Mouse (Mus musculus): ENCODE data around the gene Aloxe3. TPM values are rescaled to one million over a fixed set of nuclear protein-coding genes. Genes with fewer than 3 reads are reported as not detected.

Gene Aloxe3
- polyA plus RNA-seq, 1 experiment from 2014 or later = 3.5 TPM

GRCm38 (mm10) chr11:69105227-69105626, 20.5 kb upstream of the Aloxe3 start:
- Histone ChIP-seq H3K9me3 (ENCODE audit: control insufficient read depth, low read length) (no peaks in the 10 kb centered on the region), H3K27me3 (replicated peaks; ENCODE audit: control insufficient read depth, insufficient read depth, low read length) (no peaks in the 10 kb centered on the region), H3K4me3 (replicated peaks; ENCODE audit: low read length) (no peak overlapping the region), H3K27ac (ENCODE audit: low read length) (no peak overlapping the region), H3K4me2 (ENCODE audit: low read length) (no peak overlapping the region), H3K9ac (replicated peaks; ENCODE audit: low read depth, low read length) (no peak overlapping the region), H3K36me3 (ENCODE audit: control insufficient read depth, insufficient read depth) (peaks cover 35% of the 10 kb centered on the region), H3K4me1 (replicated peaks; ENCODE audit: control insufficient read depth, insufficient read depth, low read length) (peaks cover 10% of the 10 kb centered on the region)
- WGBS = 95% methylated on average over 6 of the region's 6 CpGs
- ATAC-seq = no peak

- H3K9me3 ChIP-seq (ENCODE audit: control insufficient read depth, low read length) = no peaks in the 10 kb centered on the region
- 82% methylated on average over 2 of the region's 2 CpGs for WGBS
- no peak overlapping the region for H3K27ac ChIP-seq (ENCODE audit: low read length)
- H3K4me2 ChIP-seq (ENCODE audit: low read length) = no peak overlapping the region
- H3K27me3 ChIP-seq (replicated peaks; ENCODE audit: control insufficient read depth, insufficient read depth, low read length) = no peaks in the 10 kb centered on the region
- peaks cover 7% of the 10 kb centered on the region; the same call in 1 of the 2 replicates for H3K4me1 ChIP-seq (replicated peaks; ENCODE audit: control insufficient read depth, insufficient read depth, low read length)
- no peak overlapping the region for H3K9ac ChIP-seq (replicated peaks; ENCODE audit: low read depth, low read length)
- ATAC-seq = no peak
- H3K4me3 ChIP-seq (replicated peaks; ENCODE audit: low read length) = no peak overlapping the region
- peaks cover 35% of the 10 kb centered on the region for H3K36me3 ChIP-seq (ENCODE audit: control insufficient read depth, insufficient read depth)
Observed at GRCm38 (mm10) chr11:69105796-69106195, 19.9 kb upstream of the Aloxe3 start.

DNA sequence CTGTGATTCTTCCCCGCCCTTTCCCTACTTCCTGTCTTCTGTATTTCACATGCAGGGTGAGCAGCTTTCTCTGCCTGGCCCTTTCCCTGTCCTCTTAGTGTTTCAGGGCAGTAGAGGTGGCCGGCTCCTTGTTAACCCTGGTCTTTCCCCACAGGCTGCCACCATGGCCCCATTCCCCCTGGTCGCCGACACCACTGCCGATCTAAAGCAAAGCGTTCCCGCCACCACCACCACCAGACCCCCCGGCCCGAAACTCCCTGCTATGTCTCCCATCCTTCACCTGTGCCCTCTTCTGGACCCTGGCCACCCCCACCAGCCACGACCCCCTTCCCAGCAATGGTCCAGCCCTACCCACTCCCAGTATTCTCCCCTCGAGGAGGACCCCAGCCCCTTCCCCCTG, 19.4 kb upstream of the Aloxe3 start:
- Histone ChIP-seq H3K4me2 (ENCODE audit: low read length) (no peak overlapping the region), H3K9ac (replicated peaks; ENCODE audit: low read depth, low read length) (no peak overlapping the region), H3K36me3 (ENCODE audit: control insufficient read depth, insufficient read depth) (peaks cover 32% of the 10 kb centered on the region), H3K4me3 (replicated peaks; ENCODE audit: low read length) (no peak overlapping the region), H3K27ac (ENCODE audit: low read length) (no peak overlapping the region), H3K9me3 (ENCODE audit: control insufficient read depth, low read length) (no peaks in the 10 kb centered on the region), H3K27me3 (replicated peaks; ENCODE audit: control insufficient read depth, insufficient read depth, low read length) (no peaks in the 10 kb centered on the region), H3K4me1 (replicated peaks; ENCODE audit: control insufficient read depth, insufficient read depth, low read length) (peaks cover 3% of the 10 kb centered on the region; the same call in 1 of the 2 replicates)
- ATAC-seq = no peak
- 89% methylated on average over 11 of the region's 11 CpGs for WGBS

DNA sequence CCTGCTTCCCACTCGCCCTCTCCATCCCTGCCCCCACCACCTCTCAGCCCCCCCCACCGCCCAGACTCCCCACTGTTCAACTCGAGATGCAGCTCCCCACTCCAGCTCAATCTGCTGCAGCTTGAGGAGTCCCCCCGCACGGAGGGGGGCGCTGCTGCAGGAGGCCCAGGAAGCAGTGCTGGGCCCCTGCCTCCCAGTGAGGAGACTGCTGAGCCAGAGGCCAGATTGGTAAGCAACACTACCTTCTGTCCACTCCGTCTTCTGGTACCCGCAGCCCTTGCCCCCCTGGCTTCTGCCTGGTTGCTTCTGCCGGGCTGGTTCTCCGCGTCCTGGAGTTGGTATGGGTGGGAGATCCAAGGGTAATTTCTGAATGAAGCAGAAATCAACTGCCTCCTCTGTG, 18.9 kb upstream of the Aloxe3 start:
- no peaks in the 10 kb centered on the region for H3K27me3 ChIP-seq (replicated peaks; ENCODE audit: control insufficient read depth, insufficient read depth, low read length)
- no peak overlapping the region for H3K4me3 ChIP-seq (replicated peaks; ENCODE audit: low read length)
- H3K9ac ChIP-seq (replicated peaks; ENCODE audit: low read depth, low read length) = no peak overlapping the region
- peaks cover 32% of the 10 kb centered on the region for H3K36me3 ChIP-seq (ENCODE audit: control insufficient read depth, insufficient read depth)
- 0 out of 2 replicates have a peak, but pooled peaks cover 3% of the 10 kb centered on the region for H3K4me1 ChIP-seq (replicated peaks; ENCODE audit: control insufficient read depth, insufficient read depth, low read length)
- H3K9me3 ChIP-seq (ENCODE audit: control insufficient read depth, low read length) = no peaks in the 10 kb centered on the region
- 79% methylated on average over 11 of the region's 11 CpGs for WGBS
- H3K27ac ChIP-seq (ENCODE audit: low read length) = no peak overlapping the region
- ATAC-seq = no peak
- H3K4me2 ChIP-seq (ENCODE audit: low read length) = no peak overlapping the region

- H3K27me3 ChIP-seq (replicated peaks; ENCODE audit: control insufficient read depth, insufficient read depth, low read length) = no peaks in the 10 kb centered on the region
- H3K27ac ChIP-seq (ENCODE audit: low read length) = no peak overlapping the region
- peaks cover 28% of the 10 kb centered on the region for H3K36me3 ChIP-seq (ENCODE audit: control insufficient read depth, insufficient read depth)
- no peak overlapping the region for H3K4me3 ChIP-seq (replicated peaks; ENCODE audit: low read length)
- H3K4me2 ChIP-seq (ENCODE audit: low read length) = no peak overlapping the region
- 0 out of 2 replicates have a peak, but pooled peaks cover 3% of the 10 kb centered on the region for H3K4me1 ChIP-seq (replicated peaks; ENCODE audit: control insufficient read depth, insufficient read depth, low read length)
- H3K9ac ChIP-seq (replicated peaks; ENCODE audit: low read depth, low read length) = no peak overlapping the region
- no peak for ATAC-seq
- H3K9me3 ChIP-seq (ENCODE audit: control insufficient read depth, low read length) = no peaks in the 10 kb centered on the region
- WGBS = 89% methylated on average over 11 of the region's 11 CpGs
Observed at GRCm38 (mm10) chr11:69107676-69108075, 18.0 kb upstream of the Aloxe3 start.

- 0 out of 2 replicates have a peak, but pooled peaks cover 3% of the 10 kb centered on the region for H3K4me1 ChIP-seq (replicated peaks; ENCODE audit: control insufficient read depth, insufficient read depth, low read length)
- no peaks in the 10 kb centered on the region for H3K9me3 ChIP-seq (ENCODE audit: control insufficient read depth, low read length)
- no peak overlapping the region for H3K27ac ChIP-seq (ENCODE audit: low read length)
- H3K36me3 ChIP-seq (ENCODE audit: control insufficient read depth, insufficient read depth) = peaks cover 28% of the 10 kb centered on the region
- H3K9ac ChIP-seq (replicated peaks; ENCODE audit: low read depth, low read length) = no peak overlapping the region
- no peak for ATAC-seq
- WGBS = 91% methylated on average over 9 of the region's 9 CpGs
- H3K27me3 ChIP-seq (replicated peaks; ENCODE audit: control insufficient read depth, insufficient read depth, low read length) = no peaks in the 10 kb centered on the region
- no peak overlapping the region for H3K4me3 ChIP-seq (replicated peaks; ENCODE audit: low read length)
- no peak overlapping the region for H3K4me2 ChIP-seq (ENCODE audit: low read length)
Observed at GRCm38 (mm10) chr11:69108223-69108622, 17.5 kb upstream of the Aloxe3 start.

GRCm38 (mm10) chr11:69109032-69109900, 16.4 kb upstream of the Aloxe3 start:
- no peak overlapping the region for H3K4me2 ChIP-seq (ENCODE audit: low read length)
- no peaks in the 10 kb centered on the region for H3K9me3 ChIP-seq (ENCODE audit: control insufficient read depth, low read length)
- 79% methylated on average over 13 of the region's 13 CpGs for WGBS
- peaks cover 17% of the 10 kb centered on the region for H3K36me3 ChIP-seq (ENCODE audit: control insufficient read depth, insufficient read depth)
- H3K9ac ChIP-seq (replicated peaks; ENCODE audit: low read depth, low read length) = no peak overlapping the region
- no peak overlapping the region for H3K4me3 ChIP-seq (replicated peaks; ENCODE audit: low read length)
- ATAC-seq = no peak; the same call in 1 of the 2 replicates
- no peak overlapping the region for H3K27ac ChIP-seq (ENCODE audit: low read length)
- no peaks in the 10 kb centered on the region for H3K27me3 ChIP-seq (replicated peaks; ENCODE audit: control insufficient read depth, insufficient read depth, low read length)
- H3K4me1 ChIP-seq (replicated peaks; ENCODE audit: control insufficient read depth, insufficient read depth, low read length) = 0 out of 2 replicates have a peak, but pooled peaks cover 3% of the 10 kb centered on the region

GRCm38 (mm10) chr11:69110319-69111046, 15.2 kb upstream of the Aloxe3 start:
- no peaks in the 10 kb centered on the region for H3K27me3 ChIP-seq (replicated peaks; ENCODE audit: control insufficient read depth, insufficient read depth, low read length)
- under 1% methylated on average over 30 of the region's 30 CpGs for WGBS
- no peaks in the 10 kb centered on the region for H3K9me3 ChIP-seq (ENCODE audit: control insufficient read depth, low read length)
- peak overlapping the region; percentile 20; the same call in 1 of the 2 replicates for H3K9ac ChIP-seq (replicated peaks; ENCODE audit: low read depth, low read length)
- 0 out of 2 replicates have a peak, but pooled peaks cover 3% of the 10 kb centered on the region for H3K4me1 ChIP-seq (replicated peaks; ENCODE audit: control insufficient read depth, insufficient read depth, low read length)
- ATAC-seq = peak; percentile 73
- no peak overlapping the region for H3K27ac ChIP-seq (ENCODE audit: low read length)
- H3K36me3 ChIP-seq (ENCODE audit: control insufficient read depth, insufficient read depth) = peaks cover 13% of the 10 kb centered on the region
- H3K4me3 ChIP-seq (replicated peaks; ENCODE audit: low read length) = peak overlapping the region; percentile 46
- peak overlapping the region; percentile 56 for H3K4me2 ChIP-seq (ENCODE audit: low read length)

All from forebrain, embryonic 16.5 days (tissue).